Mouse (Mus musculus): ENCODE data around the gene Duox1. TPM values are rescaled to one million over a fixed set of nuclear protein-coding genes. Genes with fewer than 3 reads are reported as not detected.
A peak's percentile ranks its signal among the peaks of the same experiment; 100 is the strongest.

Duox1 gene
- polyA plus RNA-seq (2014; fragmentation: Nextera tagmentation; extraction: Ambion mirVana) = 0.34 and 0.67 TPM in 2 replicates

- peaks cover 8% of the 10 kb centered on the region; the same call in 1 of the 2 replicates for H3K4me1 ChIP-seq (ENCODE audit: control insufficient read depth, insufficient read depth, low read length)
- ATAC-seq (ENCODE audit: low read depth) = no peak
- H3K27me3 ChIP-seq (replicated peaks; ENCODE audit: control insufficient read depth, insufficient read depth, low read length) = peaks cover 44% of the 10 kb centered on the region
Measured at GRCm38 (mm10) chr2:122315372-122315771, at the start of gene Duox1. Duox1 (plus strand) TSS chr2:122315672.

GRCm38 (mm10) chr2:122266407-122267193, 48.9 kb upstream of the Duox1 start:
- no peaks in the 10 kb centered on the region for H3K27me3 ChIP-seq (replicated peaks; ENCODE audit: control insufficient read depth, insufficient read depth, low read length)
- H3K9me3 ChIP-seq (ENCODE audit: control insufficient read depth, low read length) = no peaks in the 10 kb centered on the region
- H3K9ac ChIP-seq (ENCODE audit: low read depth, low read length) = no peak overlapping the region
- H3K4me3 ChIP-seq (ENCODE audit: low read depth, low read length) = no peak overlapping the region
- no peak for ATAC-seq (ENCODE audit: low read depth)
- no peak overlapping the region for H3K4me2 ChIP-seq (ENCODE audit: low read depth, low read length)
- no peaks in the 10 kb centered on the region for H3K36me3 ChIP-seq (ENCODE audit: control insufficient read depth, insufficient read depth, low read length)
- DNase-seq (ENCODE audit: low spot score) = no peak
- H3K27ac ChIP-seq (replicated peaks; ENCODE audit: low read depth, low read length) = no peak overlapping the region
- no peaks in the 10 kb centered on the region for H3K4me1 ChIP-seq (ENCODE audit: control insufficient read depth, insufficient read depth, low read length)
- WGBS = 89% methylated on average over 7 of the region's 7 CpGs

More at GRCm38 (mm10) chr2:122315372-122315771, at the start of gene Duox1:
- H3K36me3 ChIP-seq (ENCODE audit: control insufficient read depth, insufficient read depth, low read length) = no peaks in the 10 kb centered on the region
- H3K4me3 ChIP-seq (ENCODE audit: low read depth, low read length) = no peak within 1 kb of the TSS
- no peak within 1 kb of the TSS for H3K27ac ChIP-seq (replicated peaks; ENCODE audit: low read depth, low read length)
- H3K4me2 ChIP-seq (ENCODE audit: low read depth, low read length) = no peak within 1 kb of the TSS
- H3K9ac ChIP-seq (ENCODE audit: low read depth, low read length) = no peak within 1 kb of the TSS
- 85% methylated on average over 7 of the region's 7 CpGs for WGBS
- no peaks in the 10 kb centered on the region for H3K9me3 ChIP-seq (ENCODE audit: control insufficient read depth, low read length)
- DNase-seq (ENCODE audit: low spot score) = no peak

- Histone ChIP-seq H3K4me3 (ENCODE audit: low read depth, low read length) (no peak overlapping the region), H3K4me1 (ENCODE audit: control insufficient read depth, insufficient read depth, low read length) (no peaks in the 10 kb centered on the region), H3K4me2 (ENCODE audit: low read depth, low read length) (no peak overlapping the region), H3K9me3 (ENCODE audit: control insufficient read depth, low read length) (no peaks in the 10 kb centered on the region), H3K27me3 (replicated peaks; ENCODE audit: control insufficient read depth, insufficient read depth, low read length) (no peaks in the 10 kb centered on the region), H3K27ac (replicated peaks; ENCODE audit: low read depth, low read length) (no peak overlapping the region), H3K9ac (ENCODE audit: low read depth, low read length) (no peak overlapping the region), H3K36me3 (ENCODE audit: control insufficient read depth, insufficient read depth, low read length) (no peaks in the 10 kb centered on the region)
- no peak for ATAC-seq (ENCODE audit: low read depth)
- WGBS = 76% methylated on average over 3 of the region's 3 CpGs
- DNase-seq (ENCODE audit: low spot score) = no peak
Measured at GRCm38 (mm10) chr2:122278769-122279168, 36.7 kb upstream of the Duox1 start.

- H3K27ac ChIP-seq (replicated peaks; ENCODE audit: low read depth, low read length) = no peak overlapping the region
- no peak for DNase-seq (ENCODE audit: low spot score)
- 86% methylated on average over 9 of the region's 9 CpGs for WGBS
- ATAC-seq (ENCODE audit: low read depth) = no peak
- no peak overlapping the region for H3K4me2 ChIP-seq (ENCODE audit: low read depth, low read length)
- H3K4me3 ChIP-seq (ENCODE audit: low read depth, low read length) = no peak overlapping the region
- H3K9ac ChIP-seq (ENCODE audit: low read depth, low read length) = no peak overlapping the region
- no peaks in the 10 kb centered on the region for H3K4me1 ChIP-seq (ENCODE audit: control insufficient read depth, insufficient read depth, low read length)
- no peaks in the 10 kb centered on the region for H3K36me3 ChIP-seq (ENCODE audit: control insufficient read depth, insufficient read depth, low read length)
- no peaks in the 10 kb centered on the region for H3K9me3 ChIP-seq (ENCODE audit: control insufficient read depth, low read length)
- no peaks in the 10 kb centered on the region for H3K27me3 ChIP-seq (replicated peaks; ENCODE audit: control insufficient read depth, insufficient read depth, low read length)
Measured at GRCm38 (mm10) chr2:122284091-122284490, 31.4 kb upstream of the Duox1 start.

GRCm38 (mm10) chr2:122286137-122286536, 29.3 kb upstream of the Duox1 start:
- peak; percentile 38 for DNase-seq (ENCODE audit: low spot score)
- WGBS = 56% methylated on average over 7 of the region's 7 CpGs
- no peaks in the 10 kb centered on the region for H3K27me3 ChIP-seq (replicated peaks; ENCODE audit: control insufficient read depth, insufficient read depth, low read length)
- no peak overlapping the region for H3K4me2 ChIP-seq (ENCODE audit: low read depth, low read length)
- H3K4me1 ChIP-seq (ENCODE audit: control insufficient read depth, insufficient read depth, low read length) = no peaks in the 10 kb centered on the region
- no peak overlapping the region for H3K9ac ChIP-seq (ENCODE audit: low read depth, low read length)
- no peaks in the 10 kb centered on the region for H3K9me3 ChIP-seq (ENCODE audit: control insufficient read depth, low read length)
- no peak overlapping the region for H3K4me3 ChIP-seq (ENCODE audit: low read depth, low read length)
- H3K27ac ChIP-seq (replicated peaks; ENCODE audit: low read depth, low read length) = no peak overlapping the region
- no peaks in the 10 kb centered on the region for H3K36me3 ChIP-seq (ENCODE audit: control insufficient read depth, insufficient read depth, low read length)
- ATAC-seq (ENCODE audit: low read depth) = no peak

- DNase-seq (ENCODE audit: low spot score) = no peak
Measured at GRCm38 (mm10) chr2:122294916-122295315, 20.6 kb upstream of the Duox1 start.

GRCm38 (mm10) chr2:122297271-122298095, 18.0 kb upstream of the Duox1 start:
- DNase-seq (ENCODE audit: low spot score) (no peak), ATAC-seq (ENCODE audit: low read depth) (no peak)
- Histone ChIP-seq H3K9me3 (ENCODE audit: control insufficient read depth, low read length) (no peaks in the 10 kb centered on the region), H3K4me1 (ENCODE audit: control insufficient read depth, insufficient read depth, low read length) (peaks cover 10% of the 10 kb centered on the region), H3K9ac (ENCODE audit: low read depth, low read length) (no peak overlapping the region), H3K4me3 (ENCODE audit: low read depth, low read length) (peak overlapping the region; percentile 14), H3K36me3 (ENCODE audit: control insufficient read depth, insufficient read depth, low read length) (no peaks in the 10 kb centered on the region), H3K27me3 (replicated peaks; ENCODE audit: control insufficient read depth, insufficient read depth, low read length) (peaks cover 87% of the 10 kb centered on the region), H3K27ac (replicated peaks; ENCODE audit: low read depth, low read length) (no peak overlapping the region), H3K4me2 (ENCODE audit: low read depth, low read length) (peak overlapping the region; percentile 28; the same call in 1 of the 2 replicates)
- 1% methylated on average over 31 of the region's 35 CpGs for WGBS

More at GRCm38 (mm10) chr2:122294916-122295315, 20.6 kb upstream of the Duox1 start:
- WGBS = 6% methylated on average over 7 of the region's 7 CpGs
- Histone ChIP-seq H3K9me3 (ENCODE audit: control insufficient read depth, low read length) (no peaks in the 10 kb centered on the region), H3K9ac (ENCODE audit: low read depth, low read length) (no peak overlapping the region), H3K27ac (replicated peaks; ENCODE audit: low read depth, low read length) (no peak overlapping the region), H3K27me3 (replicated peaks; ENCODE audit: control insufficient read depth, insufficient read depth, low read length) (peaks cover 65% of the 10 kb centered on the region), H3K4me2 (ENCODE audit: low read depth, low read length) (no peak overlapping the region), H3K4me3 (ENCODE audit: low read depth, low read length) (no peak overlapping the region), H3K4me1 (ENCODE audit: control insufficient read depth, insufficient read depth, low read length) (no peaks in the 10 kb centered on the region), H3K36me3 (ENCODE audit: control insufficient read depth, insufficient read depth, low read length) (no peaks in the 10 kb centered on the region)
- no peak for ATAC-seq (ENCODE audit: low read depth)

- H3K4me1 ChIP-seq (ENCODE audit: control insufficient read depth, insufficient read depth, low read length) = peaks cover 10% of the 10 kb centered on the region
- no peak within 1 kb of the TSS for H3K9ac ChIP-seq (ENCODE audit: low read depth, low read length)
- H3K27ac ChIP-seq (replicated peaks; ENCODE audit: low read depth, low read length) = no peak within 1 kb of the TSS
- ATAC-seq (ENCODE audit: low read depth) = no peak
- peaks cover 94% of the 10 kb centered on the region for H3K27me3 ChIP-seq (replicated peaks; ENCODE audit: control insufficient read depth, insufficient read depth, low read length)
- H3K9me3 ChIP-seq (ENCODE audit: control insufficient read depth, low read length) = no peaks in the 10 kb centered on the region
- H3K4me3 ChIP-seq (ENCODE audit: low read depth, low read length) = peak within 1 kb of the TSS; percentile 26
- no peak for DNase-seq (ENCODE audit: low spot score)
- 2% methylated on average over 13 of the region's 13 CpGs for WGBS
- H3K36me3 ChIP-seq (ENCODE audit: control insufficient read depth, insufficient read depth, low read length) = no peaks in the 10 kb centered on the region
- peak within 1 kb of the TSS; percentile 51 for H3K4me2 ChIP-seq (ENCODE audit: low read depth, low read length)
Measured at GRCm38 (mm10) chr2:122298096-122298499, 17.4 kb upstream of the Duox1 start, which contains the start of gene Duox2. Duox2 (minus strand) TSS chr2:122298449.
